ENCODE assay signal across 9 mouse cellular contexts in genomic region chr2:68472551-68472910, GRCm38 (mm10). TPM values are rescaled to one million over a fixed set of nuclear protein-coding genes. Genes with fewer than 3 reads are reported as not detected.
DNase-seq lines count a peak whose midpoint lies in the region; ATAC-seq and TF ChIP-seq lines count a peak whose summit lies in the region.
"Had no signal": no experiment of that assay in that cellular context is flagged by ENCODE, and none has a peak within 500 bp of the region (broad histone marks: within the 10 kb centered on the region; RNA-seq: fewer than 3 reads in every experiment).

No protein-coding gene starts in this region.

- H3K27ac ChIP-seq in kidney, adult 2 months (ENCODE audit: insufficient read depth, low read depth, low read length), result peak overlapping the region; percentile 98
- peak overlapping the region; percentile 94 for H3K27ac ChIP-seq in embryonic facial prominence, embryonic 10.5 days (replicated peaks)
- peak overlapping the region; percentile 85 for H3K27ac ChIP-seq in hindbrain, postnatal 0 days
- H3K27ac ChIP-seq in midbrain, embryonic 16.5 days (ENCODE audit: low read length), result no peak overlapping the region

- no peaks in the 10 kb centered on the region for H3K36me3 ChIP-seq in kidney, adult 2 months (ENCODE audit: control insufficient read depth, insufficient read depth, low read length)
- 0 out of 2 replicates have a peak, but pooled peaks cover 2% of the 10 kb centered on the region for H3K36me3 ChIP-seq in embryonic facial prominence, embryonic 10.5 days (replicated peaks)
- H3K36me3 ChIP-seq in hindbrain, postnatal 0 days (ENCODE audit: insufficient read depth, low read length), result no peaks in the 10 kb centered on the region
- no peaks in the 10 kb centered on the region for H3K36me3 ChIP-seq in midbrain, embryonic 16.5 days (ENCODE audit: control insufficient read depth, insufficient read depth, low read length)

- no peaks in the 10 kb centered on the region for H3K9me3 ChIP-seq in embryonic facial prominence, embryonic 10.5 days
- no peaks in the 10 kb centered on the region for H3K9me3 ChIP-seq in hindbrain, postnatal 0 days (ENCODE audit: low read length)
- no peaks in the 10 kb centered on the region for H3K9me3 ChIP-seq in midbrain, embryonic 16.5 days (replicated peaks; ENCODE audit: control insufficient read depth, low read length, poor library complexity, severe bottlenecking)

- no peak for TF ChIP-seq CTCF in kidney, adult 2 months (conservative IDR thresholded peaks at IDR 0.05; ENCODE audit: insufficient read depth, insufficient read length, low read depth, low read length)
- no peak for TF ChIP-seq CTCF in hindbrain, postnatal 0 days (IDR thresholded peaks at IDR 0.05; ENCODE audit: low read depth)

- 12% methylated on average over 5 of the region's 5 CpGs for WGBS in kidney, adult 2 months
- 2% methylated on average over 5 of the region's 5 CpGs for WGBS in embryonic facial prominence, embryonic 10.5 days
- WGBS in hindbrain, postnatal 0 days, result 3% methylated on average over 5 of the region's 5 CpGs
- WGBS in midbrain, embryonic 16.5 days, result 0% methylated on average over 5 of the region's 5 CpGs

- H3K4me1 ChIP-seq in kidney, adult 2 months (ENCODE audit: control insufficient read depth, insufficient read depth, low read length), result peaks cover 6% of the 10 kb centered on the region; the same call in 1 of the 2 replicates
- H3K4me1 ChIP-seq in embryonic facial prominence, embryonic 10.5 days, result peaks cover 40% of the 10 kb centered on the region
- peaks cover 11% of the 10 kb centered on the region for H3K4me1 ChIP-seq in hindbrain, postnatal 0 days (ENCODE audit: insufficient read depth, low read length)
- H3K4me1 ChIP-seq in midbrain, embryonic 16.5 days (ENCODE audit: control insufficient read depth, insufficient read depth, low read length), result peaks cover 21% of the 10 kb centered on the region

- H3K9ac ChIP-seq in hindbrain, postnatal 0 days (replicated peaks; ENCODE audit: low read length), result peak overlapping the region; percentile 89; the same call in 1 of the 2 replicates
- peak overlapping the region; percentile 82; the same call in 1 of the 2 replicates for H3K9ac ChIP-seq in midbrain, embryonic 16.5 days (ENCODE audit: low read depth, low read length)

- no peak for TF ChIP-seq POLR2A in kidney, adult 2 months (IDR thresholded peaks at IDR 0.05; ENCODE audit: low read depth, low read length)

- no peaks in the 10 kb centered on the region for H3K27me3 ChIP-seq in kidney, adult 2 months (replicated peaks; ENCODE audit: control insufficient read depth, insufficient read depth, low read length)
- peaks cover 15% of the 10 kb centered on the region; the same call in 1 of the 2 replicates for H3K27me3 ChIP-seq in embryonic facial prominence, embryonic 10.5 days (replicated peaks; ENCODE audit: low read depth, poor library complexity, severe bottlenecking)
- H3K27me3 ChIP-seq in hindbrain, postnatal 0 days (ENCODE audit: insufficient read depth, low read length), result no peaks in the 10 kb centered on the region
- no peaks in the 10 kb centered on the region; the same call in 1 of the 2 replicates for H3K27me3 ChIP-seq in midbrain, embryonic 16.5 days (ENCODE audit: control insufficient read depth, insufficient read depth, low read depth, low read length)

- no peak for ATAC-seq in hindbrain, postnatal 0 days
- ATAC-seq in midbrain, embryonic 16.5 days, result no peak
- no peak for ATAC-seq in megakaryocyte progenitor cell, adult 5-6 weeks (replicated peaks; ENCODE audit: poor library complexity)

- H3K4me3 ChIP-seq in kidney, adult 2 months (ENCODE audit: insufficient read depth, low read depth, low read length), result peak overlapping the region; percentile 99
- H3K4me3 ChIP-seq in embryonic facial prominence, embryonic 10.5 days, result peak overlapping the region; percentile 95
- H3K4me3 ChIP-seq in hindbrain, postnatal 0 days (ENCODE audit: low read length), result peak overlapping the region; percentile 70
- H3K4me3 ChIP-seq in midbrain, embryonic 16.5 days (ENCODE audit: low read depth, low read length), result peak overlapping the region; percentile 95

- H3K4me2 ChIP-seq in hindbrain, postnatal 0 days (ENCODE audit: low read depth, low read length), result peak overlapping the region; percentile 95
- H3K4me2 ChIP-seq in midbrain, embryonic 16.5 days (ENCODE audit: low read length), result peak overlapping the region; percentile 75

- intact Hi-C loops in left cerebral cortex, postnatal 10 days (cut with DNase I), result no loop called here

- DNase-seq in kidney, adult 2 months, result no peak
- DNase-seq in kidney, postnatal 10 days, result no peak
- no peak for DNase-seq in embryonic facial prominence, embryonic 10.5 days (ENCODE audit: low spot score)
- DNase-seq in hindbrain, postnatal 0 days (ENCODE audit: low spot score), result peak; percentile 14
- no peak for DNase-seq in gastrocnemius, postnatal 25 days
- DNase-seq in left cerebral cortex, postnatal 10 days (ENCODE audit: extremely low spot score in 1 of 2, low spot score in 2 of 2), result no peak

RNA-seq across cellular contexts. Expression of gene Stk39, which starts 0.5 kb away (rescaled TPM):
- polyA plus RNA-seq in kidney, adult 2 months (2012; rRNA removed), result 13.9 and 14.6 TPM in 2 replicates
- polyA plus RNA-seq in embryonic facial prominence, embryonic 10.5 days (2016; fragmentation: Nextera tagmentation; extraction: Ambion mirVana), result 19.3 and 19.4 TPM in 2 replicates
- 24.2 and 30.8 TPM in 2 replicates for total RNA-seq in hindbrain, postnatal 0 days (2014; rRNA removed)
- 38.4 and 40.2 TPM in 2 replicates for polyA plus RNA-seq in hindbrain, postnatal 0 days (2015; fragmentation: Nextera tagmentation; extraction: Ambion mirVana)
- 21.4 and 22.2 TPM in 2 replicates for polyA plus RNA-seq in midbrain, embryonic 16.5 days (2015; fragmentation: Nextera tagmentation; extraction: Ambion mirVana)
- 0.83 and 1.3 TPM in 2 replicates for total RNA-seq in megakaryocyte progenitor cell, adult 5-6 weeks (2015)
- 1.2 and 3.2 TPM in 2 replicates for total RNA-seq in megakaryocyte progenitor cell, adult 5-6 weeks (2017)
- total RNA-seq in gastrocnemius, postnatal 25 days (2021), result 1 to 10 TPM; 4.7 to 4.8 TPM
- total RNA-seq in left cerebral cortex, postnatal 10 days (2021), result 10 to 100 TPM; 49.2 to 51.6 TPM
- total RNA-seq: MEL had no signal
